Mouse (Mus musculus): ENCODE data around the gene Chmp4b. TPM values are rescaled to one million over a fixed set of nuclear protein-coding genes. Genes with fewer than 3 reads are reported as not detected.

Gene Chmp4b
- total and polyA plus RNA-seq, 2 experiments from 2014 or later: 20.1 to 80.7 TPM

- no peaks in the 10 kb centered on the region for H3K27me3 ChIP-seq (ENCODE audit: control insufficient read depth, insufficient read depth, low read length)
- DNase-seq (ENCODE audit: low spot score) (no peak), ATAC-seq (ENCODE audit: insufficient read depth, low read depth) (no peak)
- TF ChIP-seq EP300 (IDR thresholded peaks at IDR 0.05; ENCODE audit: low read depth) (no peak), CTCF (IDR thresholded peaks at IDR 0.05; ENCODE audit: low read depth) (no peak)
- no peak overlapping the region for H3K9ac ChIP-seq (replicated peaks; ENCODE audit: low read depth, low read length)
- no peaks in the 10 kb centered on the region for H3K4me1 ChIP-seq (ENCODE audit: control insufficient read depth, insufficient read depth)
- peaks cover 36% of the 10 kb centered on the region for H3K36me3 ChIP-seq (replicated peaks; ENCODE audit: control insufficient read depth, insufficient read depth, low read length)
- 87% methylated on average over 8 of the region's 8 CpGs for WGBS
- H3K27ac ChIP-seq (ENCODE audit: low read depth): no peak overlapping the region
- no peak overlapping the region for H3K4me3 ChIP-seq (ENCODE audit: low read depth, low read length)
- H3K9me3 ChIP-seq (replicated peaks; ENCODE audit: control insufficient read depth, low read length): no peaks in the 10 kb centered on the region
- no peak overlapping the region for H3K4me2 ChIP-seq (ENCODE audit: low read depth, low read length)
Measured at GRCm38 (mm10) chr2:154641176-154641575, 10.3 kb upstream of the Chmp4b start.

- 95% methylated on average over 9 of the region's 9 CpGs for WGBS
- Histone ChIP-seq H3K27me3 (ENCODE audit: control insufficient read depth, insufficient read depth, low read length) (no peaks in the 10 kb centered on the region), H3K4me1 (ENCODE audit: control insufficient read depth, insufficient read depth) (no peaks in the 10 kb centered on the region), H3K36me3 (replicated peaks; ENCODE audit: control insufficient read depth, insufficient read depth, low read length) (peaks cover 31% of the 10 kb centered on the region), H3K27ac (ENCODE audit: low read depth) (no peak overlapping the region), H3K4me2 (ENCODE audit: low read depth, low read length) (no peak overlapping the region), H3K9ac (replicated peaks; ENCODE audit: low read depth, low read length) (no peak overlapping the region), H3K4me3 (ENCODE audit: low read depth, low read length) (no peak overlapping the region), H3K9me3 (replicated peaks; ENCODE audit: control insufficient read depth, low read length) (no peaks in the 10 kb centered on the region)
- ATAC-seq (ENCODE audit: insufficient read depth, low read depth) (no peak), DNase-seq (ENCODE audit: low spot score) (no peak)
- no peak for TF ChIP-seq EP300 (IDR thresholded peaks at IDR 0.05; ENCODE audit: low read depth)
- no peak for TF ChIP-seq CTCF (IDR thresholded peaks at IDR 0.05; ENCODE audit: low read depth)
Measured at GRCm38 (mm10) chr2:154642005-154642459, 9.5 kb upstream of the Chmp4b start.

GRCm38 (mm10) chr2:154642712-154643385, 8.7 kb upstream of the Chmp4b start:
- 55% methylated on average over 6 of the region's 6 CpGs for WGBS
- peaks cover 28% of the 10 kb centered on the region for H3K36me3 ChIP-seq (replicated peaks; ENCODE audit: control insufficient read depth, insufficient read depth, low read length)
- H3K9me3 ChIP-seq (replicated peaks; ENCODE audit: control insufficient read depth, low read length): no peaks in the 10 kb centered on the region
- no peaks in the 10 kb centered on the region for H3K4me1 ChIP-seq (ENCODE audit: control insufficient read depth, insufficient read depth)
- TF ChIP-seq EP300 (IDR thresholded peaks at IDR 0.05; ENCODE audit: low read depth): no peak
- no peak for TF ChIP-seq CTCF (IDR thresholded peaks at IDR 0.05; ENCODE audit: low read depth)
- H3K27ac ChIP-seq (ENCODE audit: low read depth): no peak overlapping the region
- no peak overlapping the region for H3K9ac ChIP-seq (replicated peaks; ENCODE audit: low read depth, low read length)
- DNase-seq (ENCODE audit: low spot score) (no peak), ATAC-seq (ENCODE audit: insufficient read depth, low read depth) (no peak)
- H3K4me2 ChIP-seq (ENCODE audit: low read depth, low read length): no peak overlapping the region
- H3K4me3 ChIP-seq (ENCODE audit: low read depth, low read length): no peak overlapping the region
- H3K27me3 ChIP-seq (ENCODE audit: control insufficient read depth, insufficient read depth, low read length): no peaks in the 10 kb centered on the region

- no peak for ATAC-seq (ENCODE audit: insufficient read depth, low read depth)
- no peaks in the 10 kb centered on the region for H3K27me3 ChIP-seq (ENCODE audit: control insufficient read depth, insufficient read depth, low read length)
- TF ChIP-seq EP300 (IDR thresholded peaks at IDR 0.05; ENCODE audit: low read depth): no peak
- peak; percentile 46 for TF ChIP-seq CTCF (IDR thresholded peaks at IDR 0.05; ENCODE audit: low read depth)
- no peaks in the 10 kb centered on the region for H3K4me1 ChIP-seq (ENCODE audit: control insufficient read depth, insufficient read depth)
- no peak overlapping the region for H3K4me2 ChIP-seq (ENCODE audit: low read depth, low read length)
- peaks cover 11% of the 10 kb centered on the region for H3K36me3 ChIP-seq (replicated peaks; ENCODE audit: control insufficient read depth, insufficient read depth, low read length)
- WGBS: 74% methylated on average over 5 of the region's 5 CpGs
- H3K9me3 ChIP-seq (replicated peaks; ENCODE audit: control insufficient read depth, low read length): no peaks in the 10 kb centered on the region
- no peak overlapping the region for H3K4me3 ChIP-seq (ENCODE audit: low read depth, low read length)
- no peak overlapping the region for H3K27ac ChIP-seq (ENCODE audit: low read depth)
- DNase-seq (ENCODE audit: low spot score): no peak
- H3K9ac ChIP-seq (replicated peaks; ENCODE audit: low read depth, low read length): no peak overlapping the region
Measured at GRCm38 (mm10) chr2:154646634-154647033, 4.9 kb upstream of the Chmp4b start.

- Histone ChIP-seq H3K36me3 (replicated peaks; ENCODE audit: control insufficient read depth, insufficient read depth, low read length) (peaks cover 11% of the 10 kb centered on the region), H3K4me1 (ENCODE audit: control insufficient read depth, insufficient read depth) (no peaks in the 10 kb centered on the region), H3K9ac (replicated peaks; ENCODE audit: low read depth, low read length) (no peak overlapping the region), H3K4me3 (ENCODE audit: low read depth, low read length) (no peak overlapping the region), H3K4me2 (ENCODE audit: low read depth, low read length) (no peak overlapping the region), H3K9me3 (replicated peaks; ENCODE audit: control insufficient read depth, low read length) (no peaks in the 10 kb centered on the region), H3K27ac (ENCODE audit: low read depth) (no peak overlapping the region), H3K27me3 (ENCODE audit: control insufficient read depth, insufficient read depth, low read length) (no peaks in the 10 kb centered on the region)
- TF ChIP-seq EP300 (IDR thresholded peaks at IDR 0.05; ENCODE audit: low read depth) (no peak), CTCF (IDR thresholded peaks at IDR 0.05; ENCODE audit: low read depth) (peak; percentile 42)
- ATAC-seq (ENCODE audit: insufficient read depth, low read depth) (no peak; the same call in 1 of the 2 replicates), DNase-seq (ENCODE audit: low spot score) (no peak)
- WGBS: 39% methylated on average over 3 of the region's 3 CpGs
Measured at GRCm38 (mm10) chr2:154648086-154648485, 3.4 kb upstream of the Chmp4b start.

GRCm38 (mm10) chr2:154650404-154650803, 1.1 kb upstream of the Chmp4b start:
- 75% methylated on average over 3 of the region's 3 CpGs for WGBS
- H3K36me3 ChIP-seq (replicated peaks; ENCODE audit: control insufficient read depth, insufficient read depth, low read length): no peaks in the 10 kb centered on the region; the same call in 1 of the 2 replicates

More at GRCm38 (mm10) chr2:154650404-154650803, 1.1 kb upstream of the Chmp4b start:
- H3K4me2 ChIP-seq (ENCODE audit: low read depth, low read length): no peak overlapping the region
- no peaks in the 10 kb centered on the region for H3K9me3 ChIP-seq (replicated peaks; ENCODE audit: control insufficient read depth, low read length)
- no peak for TF ChIP-seq CTCF (IDR thresholded peaks at IDR 0.05; ENCODE audit: low read depth)
- no peak for TF ChIP-seq EP300 (IDR thresholded peaks at IDR 0.05; ENCODE audit: low read depth)
- H3K9ac ChIP-seq (replicated peaks; ENCODE audit: low read depth, low read length): no peak overlapping the region
- H3K4me1 ChIP-seq (ENCODE audit: control insufficient read depth, insufficient read depth): no peaks in the 10 kb centered on the region
- no peak overlapping the region for H3K4me3 ChIP-seq (ENCODE audit: low read depth, low read length)
- ATAC-seq (ENCODE audit: insufficient read depth, low read depth) (no peak), DNase-seq (ENCODE audit: low spot score) (no peak)
- H3K27ac ChIP-seq (ENCODE audit: low read depth): no peak overlapping the region
- no peaks in the 10 kb centered on the region for H3K27me3 ChIP-seq (ENCODE audit: control insufficient read depth, insufficient read depth, low read length)

Measured in heart, postnatal 0 days (tissue).